Mouse (Mus musculus): ENCODE data around the gene Ucma. TPM values are rescaled to one million over a fixed set of nuclear protein-coding genes. Genes with fewer than 3 reads are reported as not detected.

Ucma gene
- not detected in 2 replicates for polyA plus RNA-seq (2012; rRNA removed)

DNA sequence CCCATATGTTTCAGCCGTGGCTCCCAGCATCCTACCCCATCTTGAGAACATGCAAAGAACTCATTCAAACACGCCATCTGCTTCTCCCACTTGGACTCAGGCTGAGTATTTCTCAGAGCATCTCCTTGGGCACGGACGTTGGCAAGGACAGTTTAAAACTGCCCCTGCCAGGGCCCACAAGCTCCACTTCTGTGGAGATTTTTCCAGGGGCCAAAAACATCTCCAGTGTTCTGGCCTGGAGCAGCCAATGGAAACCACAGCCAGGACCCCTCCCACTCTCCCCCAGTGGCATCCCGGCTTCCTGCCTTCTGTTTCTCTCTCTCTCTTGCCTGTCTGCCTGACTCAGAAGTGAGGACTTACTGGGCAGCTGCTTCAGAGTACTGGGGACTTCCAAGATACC lies at the start of gene Ucma:
Gene Ucma, plus strand, starts transcription at position 316 of the 400 bp plus-strand sequence.

DNA sequence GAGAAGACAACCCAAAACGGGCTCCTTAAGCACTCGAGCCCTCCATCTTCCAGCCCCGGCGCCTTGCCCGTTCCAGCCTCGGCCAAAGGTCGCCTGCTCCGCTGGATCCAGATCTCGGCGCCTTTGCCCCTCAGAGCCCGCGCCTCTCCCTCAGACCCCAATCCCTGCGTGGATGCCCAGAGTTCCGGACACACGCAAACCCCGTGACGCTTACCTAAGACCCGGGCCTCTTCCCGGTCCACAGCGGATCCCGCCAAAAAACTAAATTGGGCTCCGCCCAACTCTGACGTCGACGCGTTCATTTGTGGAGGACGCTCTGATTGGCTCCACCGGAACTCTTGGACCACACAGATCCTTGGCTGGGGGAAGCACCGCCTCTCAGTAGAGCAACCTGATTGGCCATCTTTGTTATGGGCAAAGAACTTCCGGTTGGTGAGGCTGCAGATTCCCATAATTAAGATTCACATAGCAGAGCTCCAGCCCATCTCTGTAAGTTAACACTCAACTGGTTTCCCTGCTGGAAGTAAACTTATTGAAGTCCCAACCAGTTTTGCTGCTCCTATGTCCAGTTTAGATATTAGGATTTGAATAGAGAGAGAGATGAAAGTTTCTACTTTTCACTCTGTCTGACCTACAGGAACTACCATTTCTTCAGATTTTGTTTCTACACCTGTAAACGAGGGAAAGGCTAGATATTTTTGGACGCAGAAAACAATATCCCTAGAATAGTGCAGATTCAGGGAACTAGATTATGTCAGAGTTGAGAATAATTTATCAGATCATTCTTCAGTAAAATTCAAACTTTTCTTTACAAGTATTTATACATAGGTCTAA lies 36.8 kb downstream of the Ucma start, which contains the start of gene Mcm10:
Gene Mcm10, minus strand, starts transcription at position 301 of the 834 bp plus-strand sequence.

Other genes starting within 250 kb of the Ucma start
- gene Sephs1, start 94.6 kb upstream of the Ucma start, polyA plus RNA-seq (2012; rRNA removed), result 16.0 and 16.2 TPM in 2 replicates
- 158 and 164 TPM in 2 replicates for gene Phyh, start 57.1 kb upstream of the Ucma start, polyA plus RNA-seq (2012; rRNA removed)
- gene Mcm10, start 36.7 kb downstream of the Ucma start, polyA plus RNA-seq (2012; rRNA removed), result 16.7 TPM in 2 replicates
- gene Optn, start 87.9 kb downstream of the Ucma start, polyA plus RNA-seq (2012; rRNA removed), result 13.1 and 13.3 TPM in 2 replicates
- 2.8 and 2.9 TPM in 2 replicates for gene Ccdc3, start 161.7 kb downstream of the Ucma start, polyA plus RNA-seq (2012; rRNA removed)